Mouse (Mus musculus): ENCODE measurements around the gene Akap12. TPM values are rescaled to one million over a fixed set of nuclear protein-coding genes. Genes with fewer than 3 reads are reported as not detected.

Akap12 gene
- total RNA-seq, 2 experiments from 2014 or later = 61.6 to 63.4 TPM

DNA sequence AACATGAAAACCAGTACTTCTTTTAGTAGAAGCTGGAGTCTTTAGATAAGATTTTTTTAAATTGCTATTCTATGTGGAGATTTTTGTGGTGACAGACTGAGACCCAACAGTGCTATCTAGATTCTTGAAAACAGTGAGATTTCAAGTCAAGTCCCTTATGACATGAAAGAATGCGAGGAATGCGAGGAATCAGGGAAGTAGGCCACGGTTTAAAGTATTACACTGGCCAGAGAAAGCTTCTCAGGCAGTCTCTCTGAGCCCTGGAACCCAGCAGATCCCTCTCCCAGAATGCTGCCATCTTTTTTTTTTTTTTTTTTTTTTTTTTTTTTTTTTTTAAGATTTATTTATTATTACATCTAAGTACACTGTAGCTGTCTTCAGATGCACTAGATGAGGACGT, 16.2 kb downstream of the Akap12 start:
- no peak for DNase-seq
- intact Hi-C loops (cut with DNase I) = no loop called here

DNA sequence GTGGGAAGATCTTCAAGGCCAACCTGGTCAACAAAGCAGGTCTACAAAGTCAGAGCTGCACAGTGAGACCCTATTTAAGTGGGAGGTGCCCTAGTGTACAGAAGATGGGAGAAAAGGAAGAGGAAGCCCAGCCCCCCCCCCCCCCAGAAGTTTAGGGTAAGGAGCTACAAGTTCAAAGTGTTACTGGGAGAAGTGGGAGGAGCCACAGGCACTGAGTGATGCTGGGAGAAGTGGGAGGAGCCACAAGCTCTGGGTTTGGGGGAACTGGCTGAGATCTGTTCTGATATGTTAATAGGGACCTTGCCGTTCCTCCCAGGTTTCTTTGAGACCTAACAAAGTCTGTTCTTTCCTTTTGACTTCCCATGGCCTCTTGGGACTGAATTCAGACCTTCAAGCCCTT, 18.6 kb downstream of the Akap12 start:
- intact Hi-C loops (cut with DNase I) = no loop called here
- DNase-seq = no peak

DNA sequence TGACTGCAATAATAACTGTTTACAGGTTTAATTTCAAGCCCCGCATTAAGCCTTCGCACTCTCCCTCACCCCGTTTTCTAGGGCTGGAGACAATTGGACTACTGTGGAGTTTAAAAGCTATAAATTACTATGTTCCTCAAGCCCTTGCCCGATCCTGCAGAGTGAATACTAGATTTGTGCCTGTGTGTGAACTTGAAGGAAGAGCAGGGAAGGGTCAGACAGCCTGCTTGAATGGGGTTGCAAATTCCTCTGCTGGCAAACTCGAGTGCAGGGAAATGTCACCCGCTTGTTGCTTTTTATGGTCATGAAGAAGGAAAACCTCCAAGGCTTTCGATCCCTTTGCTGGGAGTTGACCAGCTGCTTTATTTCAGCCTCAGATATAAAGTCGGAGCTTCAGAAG, 19.6 kb downstream of the Akap12 start:
- no peak for DNase-seq
- intact Hi-C loops (cut with DNase I) = no loop called here

DNA sequence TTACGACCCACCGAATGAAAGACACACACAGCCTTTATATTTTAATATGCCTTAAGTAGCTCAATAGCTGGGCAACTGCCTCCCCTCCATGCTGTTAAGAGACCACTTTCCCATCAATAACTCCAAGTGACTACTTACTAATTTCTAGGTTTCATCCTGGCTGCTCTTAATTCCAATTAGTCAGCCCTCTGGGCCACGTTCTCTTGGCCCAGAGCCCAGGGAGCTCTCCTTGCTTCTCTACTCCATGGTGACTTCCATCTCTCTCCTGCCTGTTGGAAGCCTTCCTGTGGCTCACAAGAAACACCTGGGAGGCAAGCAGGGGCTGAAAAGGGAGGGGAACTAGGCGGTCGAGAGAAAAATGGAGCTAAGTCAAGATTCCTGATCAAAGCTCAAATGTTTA, 23.0 kb downstream of the Akap12 start:
- DNase-seq = no peak
- intact Hi-C loops (cut with DNase I) = no loop called here

DNA sequence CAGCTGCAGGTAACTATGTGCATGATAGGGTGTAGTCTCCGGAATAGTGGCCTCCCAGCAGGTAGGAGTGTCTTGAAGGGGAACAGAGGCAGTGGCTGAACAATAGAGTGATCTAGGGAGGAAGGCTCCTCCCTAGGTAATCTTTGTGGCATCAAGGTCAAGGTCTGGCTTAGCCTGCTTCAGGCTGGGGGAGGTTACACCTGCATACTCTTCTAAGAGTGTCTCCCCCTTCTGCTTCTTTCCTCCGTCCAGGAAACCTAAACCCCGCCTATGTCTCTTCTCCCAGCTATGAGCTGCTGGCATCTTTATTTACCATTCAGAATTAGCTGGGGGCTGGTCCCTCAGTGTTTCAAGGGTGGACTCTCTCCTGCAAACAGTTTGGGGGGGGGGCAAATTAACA, 23.5 kb downstream of the Akap12 start:
- DNase-seq = no peak
- intact Hi-C loops (cut with DNase I) = no loop called here

DNA sequence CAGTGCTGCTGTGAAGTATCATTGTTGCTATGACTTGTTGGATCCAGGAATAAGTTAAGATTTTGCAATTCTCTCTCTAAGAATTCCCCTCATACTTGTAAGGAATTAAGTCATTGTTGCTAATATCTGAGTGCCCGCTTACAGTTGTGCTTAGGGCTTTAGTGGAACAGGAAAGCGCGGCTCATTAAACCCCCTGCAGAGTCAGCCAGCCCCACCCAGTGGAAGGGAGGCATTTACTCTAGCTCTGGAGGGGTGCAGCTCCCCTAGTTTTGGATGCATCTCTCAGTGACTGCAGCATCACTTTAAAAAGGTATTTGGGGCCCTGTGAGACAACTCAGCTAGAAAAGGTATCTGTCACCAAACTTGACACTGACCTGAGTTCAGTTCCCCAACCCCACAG, 24.0 kb downstream of the Akap12 start:
- intact Hi-C loops (cut with DNase I) = no loop called here
- no peak for DNase-seq

DNA sequence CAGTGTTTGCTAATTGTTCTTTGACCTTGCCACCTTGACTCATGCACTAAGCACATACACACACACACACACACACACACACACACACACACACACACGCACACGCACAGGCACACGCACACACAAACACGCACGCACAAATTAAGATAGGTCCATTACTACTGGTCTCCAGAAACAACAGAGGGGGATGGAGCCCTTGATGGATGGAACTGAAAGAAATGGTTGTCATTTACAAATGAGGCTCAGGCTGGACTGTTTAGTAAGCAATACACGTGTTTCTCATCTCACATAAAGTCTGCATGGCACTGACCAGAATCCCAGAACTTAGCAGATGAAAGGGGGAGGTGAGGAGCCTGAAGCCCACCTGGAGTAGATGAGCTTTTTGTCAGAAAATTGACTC, 24.4 kb downstream of the Akap12 start:
- intact Hi-C loops (cut with DNase I) = no loop called here

DNA sequence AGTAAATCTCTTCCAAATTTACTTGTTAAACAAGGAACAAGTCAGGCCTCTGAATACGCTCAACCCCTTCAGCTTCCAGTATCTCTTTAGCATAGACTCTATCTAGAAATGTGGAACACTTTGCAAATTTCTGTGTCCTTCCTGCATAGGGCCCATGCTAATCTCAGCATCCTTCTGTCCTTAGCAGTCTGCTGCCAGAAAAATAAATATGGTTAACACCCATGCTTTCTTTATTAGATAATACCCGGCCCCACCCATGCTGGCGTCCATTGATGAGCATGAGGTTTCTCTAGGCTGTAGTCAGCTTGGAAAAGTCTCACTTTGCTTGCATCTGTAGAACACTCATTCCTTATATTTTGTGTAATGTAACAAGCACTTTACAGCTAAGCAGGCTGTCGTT, 27.2 kb downstream of the Akap12 start:
- intact Hi-C loops (cut with DNase I) = no loop called here

More for the DNA sequence above, 24.4 kb downstream of the Akap12 start:
- no peak for DNase-seq

DNA sequence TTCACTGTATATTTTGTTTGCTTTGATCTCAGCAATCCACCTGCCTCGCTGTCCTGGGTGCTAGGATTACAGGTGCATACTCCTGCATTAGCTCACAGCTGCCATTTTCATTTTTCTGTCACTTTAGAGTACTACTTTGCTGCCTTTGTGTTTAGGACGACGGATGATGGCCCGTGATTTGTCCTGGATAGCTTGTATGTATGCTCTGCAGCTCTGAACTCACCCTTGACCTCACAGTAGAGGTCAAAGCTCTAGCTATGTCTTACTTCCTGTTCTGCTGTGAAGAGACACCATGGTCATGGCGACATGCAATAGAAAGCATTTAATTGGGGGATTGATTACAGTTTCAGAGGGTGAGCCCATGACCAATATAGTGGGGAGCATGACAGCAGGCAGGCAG, 37.4 kb downstream of the Akap12 start:
- intact Hi-C loops (cut with DNase I) = no loop called here
- no peak for DNase-seq

More for the DNA sequence above, 27.2 kb downstream of the Akap12 start:
- DNase-seq = no peak

DNA sequence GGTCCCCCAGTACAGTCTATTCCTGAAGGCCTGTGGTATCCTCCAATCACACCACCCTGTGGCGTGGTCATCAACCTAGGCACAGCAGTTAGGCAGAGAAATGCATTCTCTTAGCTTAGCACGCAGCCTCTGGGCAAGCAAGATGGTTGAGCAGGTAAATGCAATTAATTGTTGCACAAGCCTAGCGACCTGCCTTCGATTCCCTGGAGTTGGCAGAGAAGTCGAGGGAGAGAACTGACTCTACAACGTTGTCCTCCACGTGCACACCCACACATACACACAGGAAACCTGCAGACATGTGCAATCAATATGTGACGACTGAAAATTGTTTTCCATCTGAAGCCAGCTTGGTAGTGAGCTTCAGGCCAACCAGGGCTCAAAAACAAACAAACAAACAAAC, 57.7 kb downstream of the Akap12 start:
- DNase-seq = no peak
- intact Hi-C loops (cut with DNase I) = no loop called here

DNA sequence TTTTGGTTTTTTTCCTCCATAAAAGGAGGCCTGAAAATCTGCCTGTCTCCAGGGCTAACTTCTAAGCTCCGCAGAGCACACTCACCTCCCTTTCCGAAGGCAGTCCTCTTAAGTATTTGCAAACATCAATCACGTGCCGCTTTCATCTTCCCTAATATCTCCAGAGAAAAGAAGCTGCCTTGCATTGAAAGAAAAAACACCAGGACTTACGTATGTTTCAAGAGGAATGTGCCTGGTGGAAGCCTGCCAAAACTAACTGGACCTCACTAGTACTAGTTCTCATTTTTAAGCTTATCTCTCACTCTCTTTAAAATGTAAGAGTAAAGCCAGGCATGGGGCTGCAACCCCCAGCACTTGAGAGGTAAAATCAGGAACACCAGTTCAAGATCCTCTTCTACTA, 59.4 kb downstream of the Akap12 start:
- no peak for DNase-seq
- intact Hi-C loops (cut with DNase I) = no loop called here

DNA sequence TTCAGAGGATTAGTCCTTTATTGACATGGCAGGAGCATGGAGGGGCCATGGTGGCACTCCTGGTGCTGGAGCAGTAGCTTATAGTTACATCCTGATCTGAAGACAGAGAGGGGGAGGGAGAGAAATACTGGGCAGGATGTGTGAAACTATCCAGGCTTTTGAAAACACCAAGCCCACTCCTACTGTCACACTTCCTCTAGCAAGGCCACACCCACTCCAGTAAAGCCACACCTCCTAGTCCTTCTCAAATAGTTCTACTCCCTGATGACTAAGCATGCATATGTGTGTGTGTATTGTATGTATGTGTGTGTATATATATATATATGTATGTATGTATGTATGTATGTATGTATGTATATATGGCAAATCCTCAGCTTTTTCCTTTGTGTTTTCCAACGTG, 61.5 kb downstream of the Akap12 start:
- no peak for DNase-seq
- intact Hi-C loops (cut with DNase I) = no loop called here

DNA sequence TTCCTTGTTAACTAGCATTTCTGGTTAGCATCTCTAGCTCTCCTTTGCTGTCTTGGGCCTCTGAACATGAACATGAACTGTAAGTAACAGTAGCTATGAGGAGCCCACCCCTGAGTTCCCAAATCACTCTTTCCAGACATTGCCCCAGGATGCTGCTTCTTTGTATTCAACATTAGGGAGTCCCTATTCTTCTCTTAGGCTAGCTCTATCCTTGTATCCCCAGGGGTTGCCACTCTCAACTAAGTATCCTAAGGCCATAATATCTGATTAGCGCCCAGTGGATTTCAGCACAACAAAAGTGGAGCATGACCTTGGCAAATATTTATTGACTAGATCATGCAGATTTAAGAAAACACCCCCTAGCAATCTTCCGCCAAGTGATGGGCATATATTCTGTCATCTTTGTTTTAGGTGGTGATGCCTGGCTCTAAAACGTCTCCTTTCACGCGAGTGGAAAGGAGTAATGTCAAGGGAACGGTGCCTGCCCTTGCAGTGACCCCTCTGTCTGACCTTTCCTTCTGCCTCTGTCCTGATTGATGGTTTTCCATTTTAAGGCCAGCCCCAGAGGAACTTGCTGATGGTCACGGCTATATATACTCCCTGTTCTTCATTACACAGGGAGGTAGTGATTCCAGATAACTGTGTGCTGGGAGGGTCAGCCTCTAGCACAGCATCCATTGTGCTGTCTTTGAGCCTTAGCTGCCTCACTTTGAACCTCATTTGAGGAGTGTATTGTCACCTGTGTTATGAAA, 66.2 kb downstream of the Akap12 start:
- DNase-seq = no peak
- intact Hi-C loops (cut with DNase I) = loop anchor here (5.0 kb wide), 1 partner anchor 335 kb away; no protein-coding TSS in a partner anchor

DNA sequence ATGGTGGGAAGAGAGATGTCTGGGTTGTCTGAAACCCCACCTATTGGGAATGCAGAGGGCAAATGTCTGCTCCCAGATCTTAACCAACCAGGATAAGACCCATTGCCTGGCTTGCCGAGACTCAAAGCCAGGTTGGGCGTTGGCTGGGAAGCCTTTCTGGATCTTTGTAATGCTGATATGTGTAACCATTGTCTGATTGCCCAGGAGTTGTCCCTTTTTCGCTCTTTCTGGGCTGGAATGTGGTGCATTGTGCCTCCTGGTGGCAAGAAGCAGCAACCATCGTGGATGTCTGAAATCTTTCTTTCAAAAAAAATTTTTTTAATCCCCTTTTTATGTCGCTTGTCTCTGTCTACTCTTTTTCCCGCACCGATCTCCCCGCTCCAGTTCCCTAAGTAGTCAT, 67.1 kb downstream of the Akap12 start:
- intact Hi-C loops (cut with DNase I) = loop anchor here (5.0 kb wide), 1 partner anchor 336 kb away; no protein-coding TSS in a partner anchor
- DNase-seq = peak; percentile 50

DNA sequence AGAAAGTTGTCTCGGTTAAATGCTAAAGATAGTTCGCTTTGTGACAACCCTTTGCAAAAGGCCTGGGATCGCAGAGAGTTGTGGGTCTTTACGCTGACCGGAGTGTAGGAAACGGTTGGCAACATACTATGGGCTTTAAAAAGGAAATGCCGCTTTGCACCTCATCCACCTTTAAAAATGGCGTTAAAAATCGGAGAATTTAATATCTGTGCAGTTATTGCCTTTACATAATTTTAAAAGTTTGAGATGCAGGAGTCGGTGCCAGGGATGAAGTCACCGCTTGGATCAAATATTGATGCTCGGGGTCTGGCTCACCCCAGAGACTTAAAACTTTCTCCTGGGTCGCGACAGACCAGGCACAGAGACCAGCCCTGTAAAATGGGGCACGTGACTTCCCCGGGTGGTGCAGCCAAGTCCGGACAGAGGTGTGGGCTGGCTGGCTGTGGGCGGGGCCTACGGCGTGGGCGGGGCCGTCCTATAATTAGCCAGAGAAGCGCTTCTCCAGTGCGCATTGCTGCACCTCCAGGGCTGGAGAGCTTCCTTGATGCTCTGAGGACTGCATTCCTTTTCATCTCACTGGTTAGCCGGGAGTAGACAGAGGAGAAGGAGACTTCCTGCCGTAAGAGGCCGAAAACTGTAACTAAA, 68.0 kb downstream of the Akap12 start:
- peak; percentile 70 for DNase-seq
- intact Hi-C loops (cut with DNase I) = loop anchor here (5.0 kb wide), 1 partner anchor 337 kb away; no protein-coding TSS in a partner anchor

DNA sequence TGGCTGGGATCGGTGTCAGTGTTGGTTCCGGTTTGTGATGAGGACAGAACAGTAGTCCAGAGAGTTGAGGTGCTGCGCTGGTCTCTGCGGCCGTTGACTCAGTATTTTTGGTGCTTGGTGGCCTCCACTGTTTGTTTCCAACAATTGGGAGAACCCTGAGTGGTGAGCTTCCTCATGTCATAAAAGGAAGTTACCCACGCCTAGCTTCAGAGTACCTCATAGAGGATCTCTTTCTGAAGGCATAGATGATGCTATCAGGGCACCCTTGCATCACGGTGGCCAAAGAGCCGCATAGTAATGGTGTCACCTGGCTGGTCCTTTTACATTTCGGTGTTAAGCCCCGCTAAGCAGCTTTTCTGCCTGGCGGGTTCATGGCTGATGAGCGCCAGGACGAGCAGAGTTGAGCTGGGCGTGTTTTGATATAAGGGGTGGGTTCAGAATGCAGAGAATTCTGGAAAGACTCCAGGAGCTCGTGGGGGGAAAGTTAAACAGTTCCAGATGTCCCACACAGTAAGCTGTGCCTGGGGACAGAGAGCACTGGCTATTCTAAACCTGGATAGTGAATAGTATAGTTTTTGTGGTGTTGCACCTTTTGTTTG, 72.8 kb downstream of the Akap12 start:
- peak; percentile 50 for DNase-seq

DNA sequence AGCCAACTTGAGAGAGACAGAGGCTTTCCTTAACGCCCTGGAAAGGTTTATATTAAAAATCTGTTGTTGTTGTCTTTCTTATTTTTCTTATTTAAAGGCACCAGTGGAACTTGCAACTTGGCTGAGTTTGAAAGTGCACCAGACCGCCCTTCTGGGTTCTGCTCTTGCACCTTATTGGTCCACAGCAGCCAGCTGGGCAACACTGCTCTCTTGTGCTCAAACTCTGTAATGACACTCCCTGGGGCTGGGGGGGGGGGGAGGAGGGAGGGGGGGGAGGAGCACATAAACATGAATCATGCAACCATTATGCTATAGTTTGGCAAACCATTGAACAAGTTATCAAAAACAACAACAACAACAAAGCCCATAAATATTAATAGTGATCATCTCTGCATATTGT, 75.2 kb downstream of the Akap12 start:
- intact Hi-C loops (cut with DNase I) = no loop called here
- peak; percentile 47 for DNase-seq

More for the DNA sequence above, 72.8 kb downstream of the Akap12 start:
- intact Hi-C loops (cut with DNase I) = no loop called here

DNA sequence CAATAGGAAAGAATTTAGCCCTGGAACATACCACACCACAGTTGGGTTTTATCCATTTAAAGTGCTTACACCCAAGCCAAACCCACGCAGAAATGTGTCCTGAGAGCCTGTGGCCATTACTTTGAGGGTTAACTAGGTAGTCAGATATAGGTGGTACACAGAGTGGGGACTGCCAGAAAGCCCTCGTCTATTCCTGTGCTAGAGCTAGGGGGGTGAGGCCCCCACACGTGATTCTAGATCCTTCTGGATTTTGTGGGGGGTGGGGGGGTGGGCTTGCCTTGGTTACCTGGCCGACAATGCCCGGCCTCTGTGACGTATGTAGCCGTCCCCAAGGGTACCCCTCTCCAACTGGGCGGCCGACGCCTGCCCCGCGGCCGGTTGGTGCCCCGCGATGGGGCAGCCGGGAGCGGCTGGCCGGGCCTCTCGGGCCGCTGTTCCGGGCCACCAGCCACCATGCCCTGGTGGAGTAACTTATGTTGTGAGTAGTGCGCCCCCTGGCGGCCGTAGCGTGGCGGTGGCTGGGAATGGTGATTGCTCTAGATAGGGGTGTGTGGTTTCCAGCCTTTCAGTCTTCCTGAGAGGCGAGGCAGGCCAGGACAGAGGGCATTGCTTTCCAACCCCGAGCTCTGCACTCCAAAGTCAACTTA, 80.4 kb downstream of the Akap12 start:
- peak; percentile 93 for DNase-seq
- intact Hi-C loops (cut with DNase I) = no loop called here

DNA sequence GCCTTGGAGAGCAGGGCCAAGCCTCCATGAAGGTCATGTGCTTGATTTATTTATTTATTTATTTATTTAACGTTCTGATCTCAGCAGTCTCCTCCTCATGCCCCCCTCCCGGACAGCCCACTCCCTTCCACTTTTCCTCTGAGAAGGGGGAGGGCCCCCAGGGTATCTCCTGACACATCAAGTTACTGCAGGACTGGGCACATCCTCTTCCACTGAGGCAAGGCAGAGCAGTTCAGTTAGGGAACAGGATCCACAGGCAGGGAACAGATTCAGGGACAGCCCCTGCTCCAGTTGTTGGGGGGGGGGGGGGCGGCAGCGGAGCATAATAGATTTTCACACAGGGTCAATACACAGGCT, 80.9 kb downstream of the Akap12 start:
- intact Hi-C loops (cut with DNase I) = no loop called here
- no peak for DNase-seq

DNA sequence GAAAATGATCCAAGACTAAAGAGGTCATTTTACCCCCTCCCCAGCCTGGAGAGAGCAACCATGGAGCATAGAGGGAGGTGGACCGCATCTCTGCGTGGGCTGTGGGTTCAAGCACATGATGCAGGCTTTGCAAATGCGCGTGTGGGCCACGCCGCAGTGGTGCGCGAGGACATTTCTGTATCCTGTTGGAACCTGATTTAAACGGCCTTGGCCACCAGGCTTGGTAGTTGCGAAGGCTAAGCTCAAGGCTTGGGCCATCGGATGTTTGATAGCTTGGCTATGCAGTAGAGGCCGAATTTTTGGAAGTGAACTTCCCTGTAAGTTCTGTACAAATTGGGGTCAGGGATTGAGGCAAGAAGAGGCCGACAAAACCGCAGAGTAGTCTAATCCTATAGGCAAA, 81.4 kb downstream of the Akap12 start:
- no peak for DNase-seq
- intact Hi-C loops (cut with DNase I) = no loop called here

Measured in left cerebral cortex, postnatal 4 days (tissue).